Mouse (Mus musculus) midbrain, embryonic 15.5 days (tissue): Measurements from ENCODE around the gene Fn3k. TPM values are rescaled to one million over a fixed set of nuclear protein-coding genes. Genes with fewer than 3 reads are reported as not detected.

ENCODE experiments used
- ATAC-seq: fragments of 200-750 bp; cut with Nextera tagmentation; replicated peaks from 2 replicates; pipeline ENCODE4 v1.8.0; 2017; ENCODE audit warnings: moderate TSS enrichment
- H3K27ac ChIP-seq: fragments of 300-500 bp; sonication (generic); 2 replicates; pipeline ENCODE4 v1.5.1; 2015; ENCODE audit warnings: mild to moderate bottlenecking, inconsistent platforms
- H3K27me3 ChIP-seq: fragments of 300-500 bp; sonication (generic); replicated peaks from 2 replicates; pipeline ENCODE4 v1.6.1; 2015; ENCODE audit warnings: inconsistent platforms
- H3K36me3 ChIP-seq: fragments of 300-500 bp; sonication (generic); replicated peaks from 2 replicates; pipeline ENCODE4 v1.6.1; 2015; ENCODE audit warnings: inconsistent platforms
- H3K4me1 ChIP-seq: fragments of 300-500 bp; sonication (generic); 2 replicates; pipeline ENCODE4 v1.6.1; 2015; ENCODE audit warnings: inconsistent platforms
- H3K4me2 ChIP-seq: fragments of 300-500 bp; sonication (generic); 2 replicates; pipeline ENCODE4 v1.6.1; 2015; ENCODE audit warnings: inconsistent platforms, mild to moderate bottlenecking, moderate library complexity
- H3K4me3 ChIP-seq: fragments of 300-500 bp; sonication (generic); 2 replicates; pipeline ENCODE4 v1.5.1; 2015; ENCODE audit warnings: mild to moderate bottlenecking, inconsistent platforms
- H3K9ac ChIP-seq: fragments of 300-500 bp; sonication (generic); 2 replicates; pipeline ENCODE4 v1.6.1; 2015; ENCODE audit warnings: mild to moderate bottlenecking, inconsistent platforms
- H3K9me3 ChIP-seq: fragments of 300-500 bp; sonication (generic); 2 replicates; pipeline ENCODE4 v1.6.1; 2016; ENCODE audit warnings: inconsistent platforms
- WGBS: fragments of 180-500 bp; shearing (Covaris S2); methylation state at CpG from one replicate; pipeline ENCODE4 v1.1.7; 2015; ENCODE audit warnings: mixed read lengths; 5-methylcytosine and 5-hydroxymethylcytosine counted together
- polyA plus RNA-seq: library from polyadenylated mRNA; unstranded; fragments of >200 nt; fragmentation: Nextera tagmentation; extraction: Ambion mirVana; gene quantifications from 2 replicates; pipeline ENCODE4 v1.2.1, GENCODE M21; 2015

The Fn3k gene
- polyA plus RNA-seq, 1 experiment from 2014 or later = 5.0 TPM

DNA sequence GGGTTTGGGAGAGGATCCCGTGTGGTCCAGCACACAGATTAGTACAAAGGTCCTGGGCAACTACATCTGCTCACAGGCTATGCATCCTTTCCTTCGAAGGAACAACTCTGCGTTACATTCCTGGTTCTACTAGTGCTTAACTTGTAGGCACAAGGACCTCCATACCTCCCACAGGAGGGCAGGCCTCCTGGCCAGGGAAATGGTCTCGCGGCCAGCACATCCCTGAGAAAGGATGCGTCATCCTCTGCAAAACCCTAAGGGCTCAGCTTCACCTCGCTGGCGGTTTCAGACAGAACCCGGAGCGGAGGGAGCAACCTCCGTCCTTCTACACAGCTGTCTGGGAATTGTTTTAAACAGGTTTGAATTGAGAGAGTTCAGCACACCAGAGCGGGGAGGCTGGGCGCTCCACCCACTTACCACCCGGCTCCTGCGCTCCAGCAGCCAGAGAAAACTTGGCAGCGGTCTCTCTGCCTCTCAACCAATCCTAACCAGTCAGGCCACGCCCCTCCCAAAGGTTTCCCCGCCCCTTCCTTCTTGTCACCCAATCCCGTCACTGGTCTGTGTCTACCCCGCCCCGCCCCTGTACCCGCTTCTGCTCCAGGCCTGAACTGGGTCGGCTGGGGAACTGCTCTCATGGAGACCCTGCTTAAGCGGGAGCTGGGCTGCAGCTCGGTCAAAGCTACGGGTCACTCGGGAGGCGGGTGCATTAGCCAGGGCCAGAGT, 13.7 kb upstream of the Fn3k start, which contains the start of gene Fn3krp:
Gene Fn3krp, plus strand, starts transcription at position 572 of the 723 bp plus-strand sequence.
- H3K27me3 ChIP-seq = no peaks in the 10 kb centered on the region
- ATAC-seq = peak; percentile 99
- H3K4me2 ChIP-seq = peak within 1 kb of the TSS; percentile 90
- H3K9me3 ChIP-seq = no peaks in the 10 kb centered on the region
- H3K4me1 ChIP-seq = peaks cover 16% of the 10 kb centered on the region
- H3K27ac ChIP-seq = peak within 1 kb of the TSS; percentile 76
- H3K36me3 ChIP-seq = no peaks in the 10 kb centered on the region
- WGBS = 1% methylated on average over 28 of the region's 28 CpGs
- peak within 1 kb of the TSS; percentile 63 for H3K9ac ChIP-seq
- peak within 1 kb of the TSS; percentile 86 for H3K4me3 ChIP-seq

GRCm38 (mm10) chr11:121421553-121422173, 13.1 kb upstream of the Fn3k start:
- peak; percentile 81; the same call in 1 of the 2 replicates for ATAC-seq
- under 1% methylated on average over 28 of the region's 28 CpGs for WGBS

GRCm38 (mm10) chr11:121433397-121433796, 1.3 kb upstream of the Fn3k start:
- H3K4me3 ChIP-seq = no peak overlapping the region
- H3K4me1 ChIP-seq = peaks cover 20% of the 10 kb centered on the region
- H3K9ac ChIP-seq = no peak overlapping the region
- no peak for ATAC-seq
- H3K27ac ChIP-seq = no peak overlapping the region
- H3K9me3 ChIP-seq = no peaks in the 10 kb centered on the region
- no peaks in the 10 kb centered on the region for H3K36me3 ChIP-seq
- no peak overlapping the region for H3K4me2 ChIP-seq
- H3K27me3 ChIP-seq = no peaks in the 10 kb centered on the region
- WGBS = 87% methylated on average over 4 of the region's 4 CpGs

More at GRCm38 (mm10) chr11:121421553-121422173, 13.1 kb upstream of the Fn3k start:
- H3K4me3 ChIP-seq = peak overlapping the region; percentile 86
- peak overlapping the region; percentile 63 for H3K9ac ChIP-seq
- no peaks in the 10 kb centered on the region for H3K36me3 ChIP-seq
- peak overlapping the region; percentile 90 for H3K4me2 ChIP-seq
- no peaks in the 10 kb centered on the region for H3K27me3 ChIP-seq
- H3K9me3 ChIP-seq = no peaks in the 10 kb centered on the region
- H3K27ac ChIP-seq = peak overlapping the region; percentile 76
- peaks cover 16% of the 10 kb centered on the region for H3K4me1 ChIP-seq

DNA sequence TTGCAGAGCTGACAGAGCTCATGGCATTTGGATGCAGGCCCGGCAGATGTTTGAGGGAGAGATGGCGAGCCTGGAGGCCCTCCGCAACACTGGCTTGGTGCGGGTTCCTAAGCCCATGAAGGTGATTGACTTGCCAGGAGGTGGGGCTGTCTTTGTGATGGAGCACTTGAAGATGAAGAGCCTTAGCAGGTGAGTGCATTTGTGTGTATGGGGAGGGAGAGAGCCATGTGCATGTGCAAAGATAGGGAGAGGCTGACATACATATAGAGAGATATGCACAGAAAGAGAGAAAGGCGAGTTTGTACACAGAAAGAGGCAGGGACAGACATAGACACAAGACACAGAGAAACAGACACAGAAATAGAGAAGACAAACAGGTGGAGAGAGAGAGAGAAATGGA, 2.5 kb downstream of the Fn3k start:
- peaks cover 26% of the 10 kb centered on the region for H3K4me1 ChIP-seq
- no peaks in the 10 kb centered on the region for H3K27me3 ChIP-seq
- no peak for ATAC-seq
- no peak overlapping the region for H3K9ac ChIP-seq
- no peaks in the 10 kb centered on the region for H3K9me3 ChIP-seq
- WGBS = 78% methylated on average over 5 of the region's 5 CpGs
- no peaks in the 10 kb centered on the region for H3K36me3 ChIP-seq
- no peak overlapping the region for H3K4me3 ChIP-seq
- H3K27ac ChIP-seq = no peak overlapping the region
- H3K4me2 ChIP-seq = no peak overlapping the region

DNA sequence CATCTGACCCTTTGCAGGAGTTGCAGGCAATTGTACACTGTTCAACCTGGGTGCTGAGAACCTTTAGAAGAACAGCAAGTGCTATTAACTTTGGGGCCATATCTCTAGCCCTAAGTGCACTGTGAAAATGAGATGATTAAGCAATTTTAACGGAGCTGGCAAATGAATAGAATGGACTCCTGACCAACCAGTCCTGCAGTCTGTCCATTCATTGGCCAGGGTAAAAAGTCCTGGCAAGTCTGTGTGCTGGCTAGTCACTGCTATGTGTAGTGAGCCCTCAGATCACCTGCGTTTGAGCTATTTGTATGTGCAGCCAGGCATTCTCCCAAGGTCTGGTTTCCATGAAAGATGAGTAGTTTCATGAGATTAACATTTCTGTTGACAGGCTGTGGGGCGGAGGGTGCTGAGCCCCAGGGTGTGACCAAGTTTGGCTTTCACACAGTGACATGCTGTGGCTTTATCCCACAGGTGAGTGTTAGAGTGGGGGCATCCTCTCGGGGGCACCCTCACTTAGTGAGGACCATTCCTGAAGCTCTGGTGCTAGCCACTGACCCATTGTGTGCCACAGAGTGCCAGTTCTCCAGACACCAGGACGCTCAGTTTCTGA, 5.1 kb downstream of the Fn3k start:
- H3K27me3 ChIP-seq = no peaks in the 10 kb centered on the region
- peaks cover 14% of the 10 kb centered on the region; the same call in 1 of the 2 replicates for H3K4me1 ChIP-seq
- H3K4me2 ChIP-seq = no peak overlapping the region
- H3K36me3 ChIP-seq = no peaks in the 10 kb centered on the region
- ATAC-seq = no peak
- no peak overlapping the region for H3K9ac ChIP-seq
- no peak overlapping the region for H3K27ac ChIP-seq
- WGBS = 70% methylated on average over 5 of the region's 5 CpGs
- H3K4me3 ChIP-seq = no peak overlapping the region
- no peaks in the 10 kb centered on the region for H3K9me3 ChIP-seq

GRCm38 (mm10) chr11:121441653-121442052, 6.9 kb downstream of the Fn3k start:
- no peak overlapping the region for H3K4me3 ChIP-seq
- H3K27me3 ChIP-seq = no peaks in the 10 kb centered on the region; the same call in 1 of the 2 replicates
- H3K4me2 ChIP-seq = no peak overlapping the region
- no peak for ATAC-seq
- no peak overlapping the region for H3K9ac ChIP-seq
- no peak overlapping the region for H3K27ac ChIP-seq
- 93% methylated on average over 4 of the region's 4 CpGs for WGBS
- no peaks in the 10 kb centered on the region for H3K9me3 ChIP-seq
- no peaks in the 10 kb centered on the region for H3K36me3 ChIP-seq
- 0 out of 2 replicates have a peak, but pooled peaks cover 5% of the 10 kb centered on the region for H3K4me1 ChIP-seq

DNA sequence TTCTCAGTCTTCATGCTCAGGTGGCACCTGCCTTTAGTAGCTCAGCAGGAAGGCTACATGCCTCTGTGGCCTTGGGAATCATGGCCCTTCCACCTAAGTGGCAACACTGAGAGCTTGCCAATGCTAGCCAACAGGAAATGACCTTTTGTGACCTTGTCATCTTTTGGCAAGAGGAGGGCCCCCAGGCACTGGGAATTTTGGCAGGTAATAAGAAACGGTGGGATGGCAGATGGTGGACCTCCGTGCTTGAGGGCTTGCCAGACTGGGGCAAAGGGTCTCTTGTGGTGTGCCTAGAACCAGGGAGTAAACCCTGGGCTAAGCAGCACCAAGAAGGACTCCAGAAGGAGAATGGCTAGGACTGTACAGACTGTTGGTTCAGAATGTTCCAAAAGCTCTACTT, 7.4 kb downstream of the Fn3k start:
- Histone ChIP-seq H3K27me3 (no peaks in the 10 kb centered on the region; the same call in 1 of the 2 replicates), H3K4me1 (0 out of 2 replicates have a peak, but pooled peaks cover 5% of the 10 kb centered on the region), H3K36me3 (no peaks in the 10 kb centered on the region), H3K4me3 (no peak overlapping the region), H3K4me2 (no peak overlapping the region), H3K9me3 (no peaks in the 10 kb centered on the region), H3K27ac (no peak overlapping the region), H3K9ac (no peak overlapping the region)
- 76% methylated on average over 2 of the region's 2 CpGs for WGBS
- no peak for ATAC-seq

- Histone ChIP-seq H3K27me3 (no peaks in the 10 kb centered on the region), H3K9ac (peak overlapping the region; percentile 70), H3K36me3 (0 out of 2 replicates have a peak, but pooled peaks cover 11% of the 10 kb centered on the region), H3K4me1 (peaks cover 24% of the 10 kb centered on the region), H3K4me2 (peak overlapping the region; percentile 59), H3K9me3 (no peaks in the 10 kb centered on the region), H3K4me3 (peak overlapping the region; percentile 80), H3K27ac (peak overlapping the region; percentile 86)
- WGBS = 20% methylated on average over 9 of the region's 9 CpGs
- no peak; the same call in 1 of the 2 replicates for ATAC-seq
Observed at GRCm38 (mm10) chr11:121451216-121451726, 16.6 kb downstream of the Fn3k start.

GRCm38 (mm10) chr11:121451753-121452635, 17.3 kb downstream of the Fn3k start, which contains the start of gene Tbcd:
TSS of gene Tbcd (plus strand) at chr11:121451949.
- peak within 1 kb of the TSS; percentile 70 for H3K9ac ChIP-seq
- peak; percentile 95 for ATAC-seq

DNA sequence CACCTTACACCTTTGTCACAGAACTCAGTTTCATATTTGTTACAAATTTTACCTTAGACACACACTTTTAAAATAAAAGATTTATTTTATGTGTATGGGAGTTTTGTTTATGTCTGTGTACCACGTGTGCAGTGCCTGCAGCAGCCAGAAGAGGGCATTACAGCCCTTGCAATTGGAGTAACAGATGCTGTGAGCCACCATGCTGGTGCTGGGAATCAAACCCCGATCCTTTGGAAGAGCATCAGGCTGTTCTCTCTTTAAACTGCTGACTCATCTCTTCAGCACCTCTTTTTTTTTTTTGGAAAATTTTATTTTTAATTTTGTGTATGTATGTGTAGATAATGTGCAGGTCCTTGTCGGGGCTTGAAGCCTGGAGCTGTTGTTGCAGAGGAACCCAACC, 23.2 kb downstream of the Fn3k start:
- no peaks in the 10 kb centered on the region for H3K27me3 ChIP-seq
- no peak overlapping the region for H3K4me2 ChIP-seq
- 89% methylated on average over 3 of the region's 3 CpGs for WGBS
- no peak overlapping the region for H3K27ac ChIP-seq
- H3K36me3 ChIP-seq = peaks cover 54% of the 10 kb centered on the region
- H3K9me3 ChIP-seq = no peaks in the 10 kb centered on the region
- H3K4me3 ChIP-seq = no peak overlapping the region
- ATAC-seq = no peak
- H3K9ac ChIP-seq = no peak overlapping the region
- peaks cover 13% of the 10 kb centered on the region for H3K4me1 ChIP-seq

More at GRCm38 (mm10) chr11:121451753-121452635, 17.3 kb downstream of the Fn3k start, which contains the start of gene Tbcd:
- H3K9me3 ChIP-seq = no peaks in the 10 kb centered on the region
- 0 out of 2 replicates have a peak, but pooled peaks cover 12% of the 10 kb centered on the region for H3K36me3 ChIP-seq
- peak within 1 kb of the TSS; percentile 80 for H3K4me3 ChIP-seq
- peak within 1 kb of the TSS; percentile 59 for H3K4me2 ChIP-seq
- no peaks in the 10 kb centered on the region for H3K27me3 ChIP-seq
- WGBS = under 1% methylated on average over 58 of the region's 58 CpGs
- H3K4me1 ChIP-seq = peaks cover 24% of the 10 kb centered on the region
- H3K27ac ChIP-seq = peak within 1 kb of the TSS; percentile 86

GRCm38 (mm10) chr11:121467408-121467807, 32.7 kb downstream of the Fn3k start:
- Histone ChIP-seq H3K4me2 (no peak overlapping the region), H3K27me3 (no peaks in the 10 kb centered on the region), H3K27ac (no peak overlapping the region), H3K4me1 (no peaks in the 10 kb centered on the region), H3K9ac (no peak overlapping the region), H3K36me3 (peaks cover 24% of the 10 kb centered on the region), H3K9me3 (no peaks in the 10 kb centered on the region), H3K4me3 (no peak overlapping the region)
- WGBS = 91% methylated on average over 6 of the region's 6 CpGs
- ATAC-seq = no peak
